8 mouse cellular contexts compared by ENCODE assay signal in genomic region chr5:34525663-34526476, GRCm38 (mm10). TPM values are rescaled to one million over a fixed set of nuclear protein-coding genes. Genes with fewer than 3 reads are reported as not detected.
A peak's percentile ranks its signal among the peaks of the same experiment; 100 is the strongest.
DNase-seq lines count a peak whose midpoint lies in the region; ATAC-seq and TF ChIP-seq lines count a peak whose summit lies in the region.

Sh3bp2 (plus strand) TSS chr5:34525838.

- ATAC-seq in cerebellum, adult (ENCODE audit: insufficient number of reproducible peaks, low FRiP score, low TSS enrichment) = peak; percentile 73; the same call in 1 of the 2 replicates
- ATAC-seq in forebrain, embryonic 13.5 days = peak; percentile 93
- ATAC-seq in liver, postnatal 0 days = peak; percentile 94
- peak; percentile 91 for ATAC-seq in neural tube, embryonic 13.5 days (ENCODE audit: low read depth)

- H3K9me3 ChIP-seq in ES-Bruce4 (replicated peaks; ENCODE audit: control insufficient read depth, insufficient read depth, low read length, poor library complexity, severe bottlenecking) = no peaks in the 10 kb centered on the region
- H3K9me3 ChIP-seq in forebrain, embryonic 13.5 days (replicated peaks) = no peaks in the 10 kb centered on the region
- no peaks in the 10 kb centered on the region for H3K9me3 ChIP-seq in liver, postnatal 0 days (ENCODE audit: low read length)
- no peaks in the 10 kb centered on the region for H3K9me3 ChIP-seq in neural tube, embryonic 13.5 days

- H3K4me1 ChIP-seq in ES-Bruce4 (ENCODE audit: control insufficient read depth, insufficient read depth, low read length) = no peaks in the 10 kb centered on the region
- H3K4me1 ChIP-seq in forebrain, embryonic 13.5 days = peaks cover 6% of the 10 kb centered on the region; the same call in 1 of the 2 replicates
- peaks cover 46% of the 10 kb centered on the region for H3K4me1 ChIP-seq in liver, postnatal 0 days (ENCODE audit: insufficient read depth)
- peaks cover 8% of the 10 kb centered on the region; the same call in 1 of the 2 replicates for H3K4me1 ChIP-seq in neural tube, embryonic 13.5 days (replicated peaks)

- no peak for TF ChIP-seq EP300 in ES-Bruce4 (IDR thresholded peaks at IDR 0.05; ENCODE audit: insufficient read depth, low read depth, low read length)
- no peak for TF ChIP-seq EP300 in liver, postnatal 0 days (IDR thresholded peaks at IDR 0.05; ENCODE audit: low read depth)

- 3% methylated on average over 38 of the region's 38 CpGs for WGBS in forebrain, embryonic 13.5 days
- WGBS in large intestine, adult 2 months = 2% methylated on average over 38 of the region's 38 CpGs
- WGBS in liver, postnatal 0 days (ENCODE audit: insufficient replicate concordance) = 2% methylated on average over 38 of the region's 38 CpGs
- 3% methylated on average over 38 of the region's 38 CpGs for WGBS in neural tube, embryonic 13.5 days

- H3K4me2 ChIP-seq in forebrain, embryonic 13.5 days = peak within 1 kb of the TSS; percentile 73
- peak within 1 kb of the TSS; percentile 93 for H3K4me2 ChIP-seq in liver, postnatal 0 days (ENCODE audit: low read depth, low read length)
- peak within 1 kb of the TSS; percentile 65 for H3K4me2 ChIP-seq in neural tube, embryonic 13.5 days

- no peak for TF ChIP-seq POLR2A in ES-Bruce4 (IDR thresholded peaks at IDR 0.05; ENCODE audit: insufficient read depth, low read length)

- DNase-seq in heart, postnatal 10 days = peak; percentile 96 to 97
- peak; percentile 81 for DNase-seq in large intestine, adult 2 months (ENCODE audit: low read depth, low spot score)
- peak; percentile 100 for DNase-seq in liver, postnatal 0 days
- DNase-seq in telencephalon, adult 2 months (ENCODE audit: low read depth, low spot score) = peak; percentile 75

- TF ChIP-seq CTCF in ES-Bruce4 (IDR thresholded peaks at IDR 0.05; ENCODE audit: low read depth, low read length) = no peak
- peak; percentile 43; the same call in 1 of the 2 replicates for TF ChIP-seq CTCF in liver, postnatal 0 days (IDR thresholded peaks at IDR 0.05; ENCODE audit: low read depth)

- intact Hi-C loops in heart, postnatal 10 days (cut with DNase I) = no loop called here

- H3K27ac ChIP-seq in ES-Bruce4 (ENCODE audit: insufficient read depth, low read length) = no peak within 1 kb of the TSS
- no peak within 1 kb of the TSS for H3K27ac ChIP-seq in forebrain, embryonic 13.5 days
- peak within 1 kb of the TSS; percentile 90 for H3K27ac ChIP-seq in liver, postnatal 0 days (ENCODE audit: low read depth)
- no peak within 1 kb of the TSS for H3K27ac ChIP-seq in neural tube, embryonic 13.5 days (replicated peaks)

- peak within 1 kb of the TSS; percentile 76 for H3K4me3 ChIP-seq in ES-Bruce4 (ENCODE audit: low read depth, low read length)
- H3K4me3 ChIP-seq in forebrain, embryonic 13.5 days = peak within 1 kb of the TSS; percentile 44
- H3K4me3 ChIP-seq in liver, postnatal 0 days (ENCODE audit: low read depth, low read length) = peak within 1 kb of the TSS; percentile 82
- H3K4me3 ChIP-seq in neural tube, embryonic 13.5 days = peak within 1 kb of the TSS; percentile 44

- H3K27me3 ChIP-seq in ES-Bruce4 (ENCODE audit: control insufficient read depth, insufficient read depth, low read length, poor library complexity, severe bottlenecking) = no peaks in the 10 kb centered on the region
- peaks cover 22% of the 10 kb centered on the region for H3K27me3 ChIP-seq in forebrain, embryonic 13.5 days
- no peaks in the 10 kb centered on the region for H3K27me3 ChIP-seq in liver, postnatal 0 days (ENCODE audit: insufficient read depth, low read length)
- peaks cover 11% of the 10 kb centered on the region for H3K27me3 ChIP-seq in neural tube, embryonic 13.5 days

- H3K9ac ChIP-seq in ES-Bruce4 (ENCODE audit: low read depth, poor library complexity, severe bottlenecking) = peak within 1 kb of the TSS; percentile 61
- H3K9ac ChIP-seq in forebrain, embryonic 13.5 days = peak within 1 kb of the TSS; percentile 61
- H3K9ac ChIP-seq in liver, postnatal 0 days (replicated peaks) = peak within 1 kb of the TSS; percentile 81
- H3K9ac ChIP-seq in neural tube, embryonic 13.5 days = peak within 1 kb of the TSS; percentile 64

- H3K36me3 ChIP-seq in ES-Bruce4 (ENCODE audit: control insufficient read depth, insufficient read depth, low read length, poor library complexity, severe bottlenecking) = no peaks in the 10 kb centered on the region
- H3K36me3 ChIP-seq in forebrain, embryonic 13.5 days (ENCODE audit: poor library complexity, severe bottlenecking) = no peaks in the 10 kb centered on the region
- H3K36me3 ChIP-seq in liver, postnatal 0 days (replicated peaks; ENCODE audit: insufficient read depth, low read length) = no peaks in the 10 kb centered on the region
- no peaks in the 10 kb centered on the region for H3K36me3 ChIP-seq in neural tube, embryonic 13.5 days

RNA-seq across cellular contexts. Expression of gene Sh3bp2, which starts in this region (rescaled TPM):
- 2.6 and 2.8 TPM in 2 replicates for polyA plus RNA-seq in ES-Bruce4 (2011; ENCODE audit: insufficient read depth, insufficient read length, low read depth, missing spikeins)
- 19.1 and 23.1 TPM in 2 replicates for polyA plus RNA-seq in forebrain, embryonic 13.5 days (2015; fragmentation: Nextera tagmentation; extraction: Ambion mirVana)
- total RNA-seq in heart, postnatal 10 days (2021) = 1 to 10 TPM; 3.6 to 6.7 TPM
- polyA plus RNA-seq in large intestine, adult 2 months (2012; rRNA removed) = 15.0 and 15.4 TPM in 2 replicates
- 7.7 and 9.8 TPM in 2 replicates for polyA plus RNA-seq in liver, postnatal 0 days (2015; fragmentation: Nextera tagmentation; extraction: Ambion mirVana)
- 15.0 and 16.7 TPM in 2 replicates for polyA plus RNA-seq in neural tube, embryonic 13.5 days (2015; fragmentation: Nextera tagmentation; extraction: Ambion mirVana)
